In the genomic region with DNA sequence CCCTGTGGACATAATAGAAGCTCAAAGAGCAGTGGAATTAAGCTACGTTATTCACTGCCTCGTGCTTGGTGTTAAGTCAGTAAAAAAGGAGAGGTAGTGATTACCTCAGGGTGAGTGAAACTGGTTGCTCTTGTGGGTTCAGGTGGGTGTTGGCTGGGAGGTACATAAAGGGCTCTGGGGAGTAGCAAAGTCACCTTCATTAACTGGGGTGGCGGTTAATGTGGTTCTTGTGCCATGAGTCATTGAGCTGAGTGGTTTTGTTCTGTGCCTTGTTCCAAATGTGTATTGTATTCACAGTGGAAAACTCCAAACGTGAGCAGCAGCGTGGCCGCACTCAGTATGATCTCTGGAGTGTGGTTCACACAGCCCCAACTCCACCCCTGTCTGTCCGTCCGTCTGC, we compare ENCODE assay signal across 11 mouse cellular contexts.
DNase-seq lines count a peak whose midpoint lies in the region; ATAC-seq and TF ChIP-seq lines count a peak whose summit lies in the region.
"Had no signal": no experiment of that assay in that cellular context is flagged by ENCODE, and none has a peak within 500 bp of the region (broad histone marks: within the 10 kb centered on the region; RNA-seq: fewer than 3 reads in every experiment).

No protein-coding gene starts in this region.

- no peak overlapping the region for H3ac ChIP-seq in myocyte (ENCODE audit: control insufficient read depth, insufficient read length)

- ATAC-seq in kidney, embryonic 14.5 days (ENCODE audit: low FRiP score, low TSS enrichment): no peak
- no peak for ATAC-seq in embryonic facial prominence, embryonic 13.5 days (ENCODE audit: insufficient number of reproducible peaks, insufficient read depth, low FRiP score, low TSS enrichment, low read depth)
- no peak for ATAC-seq in inflammation-experienced regulatory T-cells, adult 6 months

- no peaks in the 10 kb centered on the region for H3K27me3 ChIP-seq in kidney, embryonic 14.5 days (ENCODE audit: control insufficient read depth, insufficient read depth, low read length)
- no peaks in the 10 kb centered on the region for H3K27me3 ChIP-seq in kidney, adult 2 months (replicated peaks; ENCODE audit: control insufficient read depth, insufficient read depth, low read length)
- no peaks in the 10 kb centered on the region for H3K27me3 ChIP-seq in embryonic facial prominence, embryonic 13.5 days
- no peaks in the 10 kb centered on the region for H3K27me3 ChIP-seq in myocyte (ENCODE audit: control insufficient read depth, insufficient read depth, insufficient read length)

- H3K79me2 ChIP-seq in myocyte (ENCODE audit: control insufficient read depth, insufficient read depth): no peaks in the 10 kb centered on the region

- TF ChIP-seq CTCF in kidney, adult 2 months (conservative IDR thresholded peaks at IDR 0.05; ENCODE audit: insufficient read depth, insufficient read length, low read depth, low read length): no peak
- TF ChIP-seq CTCF in gastrocnemius, adult 2 months (IDR thresholded peaks at IDR 0.05): no peak

- TF ChIP-seq POLR2A in kidney, adult 2 months (IDR thresholded peaks at IDR 0.05; ENCODE audit: low read depth, low read length): no peak
- TF ChIP-seq POLR2A in myocyte (IDR thresholded peaks at IDR 0.05; ENCODE audit: insufficient read length, low read depth): no peak

- H3K4me3 ChIP-seq in kidney, embryonic 14.5 days (ENCODE audit: low read length): no peak overlapping the region
- no peak overlapping the region for H3K4me3 ChIP-seq in kidney, adult 2 months (ENCODE audit: insufficient read depth, low read depth, low read length)
- H3K4me3 ChIP-seq in embryonic facial prominence, embryonic 13.5 days: no peak overlapping the region
- H3K4me3 ChIP-seq in myocyte: no peak overlapping the region
- H3K4me3 ChIP-seq in gastrocnemius, adult 2 months: no peak overlapping the region
- H3K4me3 ChIP-seq: midbrain, embryonic 10.5 days had no signal

- H3K36me3 ChIP-seq in kidney, embryonic 14.5 days (ENCODE audit: control insufficient read depth, insufficient read depth, low read length): no peaks in the 10 kb centered on the region
- H3K36me3 ChIP-seq in kidney, adult 2 months (ENCODE audit: control insufficient read depth, insufficient read depth, low read length): no peaks in the 10 kb centered on the region
- H3K36me3 ChIP-seq in embryonic facial prominence, embryonic 13.5 days: no peaks in the 10 kb centered on the region
- no peaks in the 10 kb centered on the region for H3K36me3 ChIP-seq in myocyte (ENCODE audit: control insufficient read depth, insufficient read depth)
- H3K36me3 ChIP-seq: midbrain, embryonic 10.5 days had no signal

- H3K9ac ChIP-seq in kidney, embryonic 14.5 days (ENCODE audit: low read depth, low read length): no peak overlapping the region
- H3K9ac ChIP-seq in embryonic facial prominence, embryonic 13.5 days: no peak overlapping the region

- H3K27ac ChIP-seq in kidney, embryonic 14.5 days (ENCODE audit: low read depth, low read length): peak overlapping the region; percentile 30; the same call in 1 of the 2 replicates
- no peak overlapping the region for H3K27ac ChIP-seq in kidney, adult 2 months (ENCODE audit: insufficient read depth, low read depth, low read length)
- peak overlapping the region; percentile 74 for H3K27ac ChIP-seq in embryonic facial prominence, embryonic 13.5 days
- no peak overlapping the region for H3K27ac ChIP-seq in gastrocnemius, adult 2 months
- H3K27ac ChIP-seq: midbrain, embryonic 10.5 days had no signal

- peak; percentile 48 to 69 for DNase-seq in adrenal gland, adult (ENCODE audit: inconsistent age in 2 of 2, low spot score in 1 of 2)
- DNase-seq in adrenal gland, postnatal 4 days (ENCODE audit: low spot score in 2 of 2): no peak
- no peak for DNase-seq in kidney, adult 2 months
- no peak for DNase-seq in gastrocnemius, adult 2 months
- DNase-seq: B cell, adult 2 months; cerebellum, postnatal 14 days had no signal

- 55% methylated on average over 8 of the region's 8 CpGs for WGBS in kidney, embryonic 14.5 days
- WGBS in kidney, adult 2 months: 65% methylated on average over 8 of the region's 8 CpGs
- WGBS in embryonic facial prominence, embryonic 13.5 days: 66% methylated on average over 8 of the region's 8 CpGs

- no peaks in the 10 kb centered on the region for H3K9me3 ChIP-seq in kidney, embryonic 14.5 days (ENCODE audit: control insufficient read depth, low read length)
- H3K9me3 ChIP-seq in embryonic facial prominence, embryonic 13.5 days: no peaks in the 10 kb centered on the region
- H3K9me3 ChIP-seq: midbrain, embryonic 10.5 days had no signal

- H3K4me2 ChIP-seq in kidney, embryonic 14.5 days (replicated peaks; ENCODE audit: low read depth, low read length): no peak overlapping the region
- no peak overlapping the region for H3K4me2 ChIP-seq in embryonic facial prominence, embryonic 13.5 days
- H3K4me2 ChIP-seq in myocyte (ENCODE audit: low read depth): peak overlapping the region; percentile 81

- intact Hi-C loops in gastrocnemius, adult 2 months (cut with DNase I): no loop called here

- peaks cover 53% of the 10 kb centered on the region for H3K4me1 ChIP-seq in kidney, embryonic 14.5 days (ENCODE audit: control insufficient read depth, insufficient read depth, low read length)
- peaks cover 6% of the 10 kb centered on the region; the same call in 1 of the 2 replicates for H3K4me1 ChIP-seq in kidney, adult 2 months (ENCODE audit: control insufficient read depth, insufficient read depth, low read length)
- H3K4me1 ChIP-seq in embryonic facial prominence, embryonic 13.5 days: peaks cover 64% of the 10 kb centered on the region

TF ChIP-seq in myocyte, 11 proteins besides CTCF, POLR2A, EP300 and RAD21:
- peak in 1 of 3 experiments; percentile 6 for TF ChIP-seq MYOD1 (IDR thresholded peaks at IDR 0.05; ENCODE audit: control insufficient read depth in 1 of 3, insufficient read length in 2 of 3, low read depth in 2 of 3)
- TF ChIP-seq MYOG (IDR thresholded peaks at IDR 0.05; ENCODE audit: control insufficient read depth in 1 of 3, insufficient read depth in 1 of 3, insufficient read length in 2 of 3, low read depth in 2 of 3): no peak
TF ChIP-seq in myocyte: peak in this region for 1.

Comparison
In these comparisons a context has a peak if more than half of its experiments do, and no peak if none do; other contexts are left out.
1. DNase-seq: peak in adrenal gland, adult (2 of 2); none in adrenal gland, postnatal 4 days (0 of 2), kidney, adult 2 months (single experiment) and gastrocnemius, adult 2 months (single experiment).
2. H3K27ac ChIP-seq: peak in kidney, embryonic 14.5 days (single experiment) and embryonic facial prominence, embryonic 13.5 days (single experiment); none in kidney, adult 2 months (single experiment) and gastrocnemius, adult 2 months (single experiment).